Mouse (Mus musculus) lung, adult 2 months (tissue): ENCODE measurements at regions not wholly inside any gene's neighbourhood (a gene's known extent, or its start where the extent isn't known, plus 50 kb on each side); places are given as distances from the start of the nearest gene placed in this dataset.

ENCODE experiments used
- CTCF ChIP-seq: fragments of 200-500 bp; IDR thresholded peaks from 2 replicates; pipeline ENCODE4 v1.5.1; 2011; ENCODE audit warnings: mild to moderate bottlenecking, low read length, control low read depth; ENCODE audit not compliant: insufficient read depth
- POLR2A ChIP-seq: fragments of 200-500 bp; IDR thresholded peaks from 2 replicates; pipeline ENCODE4 v1.6.1; 2011; ENCODE audit warnings: low read depth, mild to moderate bottlenecking, control low read depth, low read length, borderline replicate concordance; ENCODE audit errors: extremely low read depth

- TF ChIP-seq CTCF (no peak), POLR2A (no peak)
These were observed 74.8 kb upstream of the Il12b start for GRCm38 (mm10) chr11:44325066-44325465.
